Mouse (Mus musculus) lung, embryonic 16.5 days (tissue): ENCODE results near the gene Mrgprd. TPM values are rescaled to one million over a fixed set of nuclear protein-coding genes. Genes with fewer than 3 reads are reported as not detected.

Source experiments
- ATAC-seq: fragments of 200-750 bp; cut with Nextera tagmentation; 2 replicates; pipeline ENCODE4 v1.8.0; 2017; ENCODE audit warnings: low read depth, mild to moderate bottlenecking, moderate library complexity
- H3K27ac ChIP-seq: fragments of 300-500 bp; sonication (generic); 2 replicates; pipeline ENCODE4 v1.5.1; 2014; ENCODE audit warnings: mild to moderate bottlenecking, control low read depth, low read length
- H3K27me3 ChIP-seq: fragments of 300-500 bp; sonication (generic); 2 replicates; pipeline ENCODE4 v1.6.1; 2014; ENCODE audit warnings: low read depth, low read length, mixed read lengths; ENCODE audit not compliant: control insufficient read depth, insufficient read depth
- H3K36me3 ChIP-seq: fragments of 300-500 bp; sonication (generic); 2 replicates; pipeline ENCODE4 v1.6.1; 2014; ENCODE audit warnings: low read length; ENCODE audit not compliant: control insufficient read depth, insufficient read depth
- H3K4me1 ChIP-seq: fragments of 300-500 bp; sonication (generic); replicated peaks from 2 replicates; pipeline ENCODE4 v1.6.1; 2014; ENCODE audit warnings: low read length, mixed read lengths; ENCODE audit not compliant: control insufficient read depth, insufficient read depth
- H3K4me2 ChIP-seq: fragments of 300-500 bp; sonication (generic); 2 replicates; pipeline ENCODE4 v1.6.1; 2014; ENCODE audit warnings: low read depth, low read length, control low read depth
- H3K4me3 ChIP-seq: fragments of 300-500 bp; sonication (generic); 2 replicates; pipeline ENCODE4 v1.5.1; 2014; ENCODE audit warnings: mild to moderate bottlenecking, low read length, control low read depth
- H3K9ac ChIP-seq: fragments of 300-500 bp; sonication (generic); 2 replicates; pipeline ENCODE4 v1.6.1; 2014; ENCODE audit warnings: low read length, control low read depth
- H3K9me3 ChIP-seq: fragments of 300-500 bp; sonication (generic); 2 replicates; pipeline ENCODE4 v1.6.1; 2016; ENCODE audit warnings: low read length; ENCODE audit not compliant: control insufficient read depth
- WGBS: fragments of 180-500 bp; shearing (Covaris S2); extraction: QIAGEN DNeasy Blood & Tissue Kit; methylation state at CpG from one replicate; pipeline ENCODE4 v1.1.7; 2014; 5-methylcytosine and 5-hydroxymethylcytosine counted together
- polyA plus RNA-seq: library from polyadenylated mRNA; unstranded; fragments of >200 nt; fragmentation: Nextera tagmentation; extraction: Ambion mirVana; gene quantifications from 2 replicates; pipeline ENCODE4 v1.2.1, GENCODE M21; 2015

Gene Mrgprd
- polyA plus RNA-seq, 1 experiment from 2014 or later: not detected

- Histone ChIP-seq H3K27me3 (no peaks in the 10 kb centered on the region), H3K4me2 (no peak overlapping the region), H3K4me1 (peaks cover 13% of the 10 kb centered on the region), H3K4me3 (no peak overlapping the region), H3K9me3 (no peaks in the 10 kb centered on the region), H3K36me3 (no peaks in the 10 kb centered on the region), H3K9ac (0 out of 2 replicates have a peak overlapping the region, but pooled peaks have one; percentile 10), H3K27ac (no peak overlapping the region)
- ATAC-seq: no peak
Observed at GRCm38 (mm10) chr7:145301008-145301340, 13.7 kb upstream of the Mrgprd start.

- ATAC-seq: no peak
- H3K36me3 ChIP-seq: no peaks in the 10 kb centered on the region
- H3K9me3 ChIP-seq: no peaks in the 10 kb centered on the region
- no peak overlapping the region for H3K27ac ChIP-seq
- peaks cover 13% of the 10 kb centered on the region for H3K4me1 ChIP-seq
- no peak overlapping the region for H3K4me3 ChIP-seq
- H3K4me2 ChIP-seq: no peak overlapping the region
- no peaks in the 10 kb centered on the region for H3K27me3 ChIP-seq
- H3K9ac ChIP-seq: 0 out of 2 replicates have a peak overlapping the region, but pooled peaks have one; percentile 10
- WGBS: 75% methylated on average over 6 of the region's 6 CpGs
Observed at GRCm38 (mm10) chr7:145301341-145302005, 13.2 kb upstream of the Mrgprd start.

GRCm38 (mm10) chr7:145302488-145303285 is 11.9 kb upstream of the Mrgprd start:
- no peaks in the 10 kb centered on the region for H3K27me3 ChIP-seq
- ATAC-seq: peak; percentile 96
- H3K4me3 ChIP-seq: peak overlapping the region; percentile 25; the same call in 1 of the 2 replicates
- WGBS: 4% methylated on average over 20 of the region's 20 CpGs
- H3K36me3 ChIP-seq: no peaks in the 10 kb centered on the region
- peak overlapping the region; percentile 51 for H3K4me2 ChIP-seq
- no peaks in the 10 kb centered on the region for H3K9me3 ChIP-seq
- peak overlapping the region; percentile 56 for H3K9ac ChIP-seq
- H3K27ac ChIP-seq: peak overlapping the region; percentile 86
- H3K4me1 ChIP-seq: peaks cover 13% of the 10 kb centered on the region

- H3K4me3 ChIP-seq: no peak overlapping the region
- H3K36me3 ChIP-seq: no peaks in the 10 kb centered on the region
- no peak for ATAC-seq
- no peaks in the 10 kb centered on the region for H3K9me3 ChIP-seq
- no peaks in the 10 kb centered on the region for H3K27me3 ChIP-seq
- 78% methylated on average over 2 of the region's 2 CpGs for WGBS
- no peak overlapping the region for H3K27ac ChIP-seq
- no peak overlapping the region for H3K4me2 ChIP-seq
- H3K9ac ChIP-seq: no peak overlapping the region
- peaks cover 13% of the 10 kb centered on the region for H3K4me1 ChIP-seq
Observed at GRCm38 (mm10) chr7:145304153-145304552, 10.5 kb upstream of the Mrgprd start.

GRCm38 (mm10) chr7:145307636-145308035 is 7.0 kb upstream of the Mrgprd start:
- Histone ChIP-seq H3K9me3 (no peaks in the 10 kb centered on the region), H3K9ac (no peak overlapping the region), H3K27me3 (no peaks in the 10 kb centered on the region), H3K4me2 (no peak overlapping the region), H3K4me3 (no peak overlapping the region), H3K4me1 (peaks cover 11% of the 10 kb centered on the region), H3K27ac (no peak overlapping the region), H3K36me3 (no peaks in the 10 kb centered on the region)
- no peak for ATAC-seq
- WGBS: 83% methylated on average over 10 of the region's 10 CpGs

- WGBS: 67% methylated on average over 30 of the region's 30 CpGs
- Histone ChIP-seq H3K9me3 (no peaks in the 10 kb centered on the region), H3K36me3 (no peaks in the 10 kb centered on the region), H3K4me1 (peaks cover 6% of the 10 kb centered on the region), H3K27me3 (no peaks in the 10 kb centered on the region), H3K9ac (no peak overlapping the region), H3K27ac (no peak overlapping the region), H3K4me2 (no peak overlapping the region), H3K4me3 (no peak overlapping the region)
- ATAC-seq: no peak
Observed at GRCm38 (mm10) chr7:145308061-145308675, 6.5 kb upstream of the Mrgprd start.

- Histone ChIP-seq H3K27ac (no peak overlapping the region), H3K27me3 (no peaks in the 10 kb centered on the region), H3K36me3 (no peaks in the 10 kb centered on the region), H3K4me3 (no peak overlapping the region), H3K4me1 (peaks cover 3% of the 10 kb centered on the region; the same call in 1 of the 2 replicates), H3K9ac (no peak overlapping the region), H3K9me3 (no peaks in the 10 kb centered on the region), H3K4me2 (no peak overlapping the region)
- ATAC-seq: no peak
- 47% methylated on average over 4 of the region's 4 CpGs for WGBS
Observed at GRCm38 (mm10) chr7:145308866-145309265, 5.8 kb upstream of the Mrgprd start.

- Histone ChIP-seq H3K9ac (no peak overlapping the region), H3K9me3 (no peaks in the 10 kb centered on the region), H3K4me1 (peaks cover 3% of the 10 kb centered on the region; the same call in 1 of the 2 replicates), H3K27me3 (no peaks in the 10 kb centered on the region), H3K36me3 (no peaks in the 10 kb centered on the region), H3K4me3 (no peak overlapping the region), H3K4me2 (no peak overlapping the region), H3K27ac (no peak overlapping the region)
- ATAC-seq: peak; percentile 67; the same call in 1 of the 2 replicates
- WGBS: 85% methylated on average over 1 of the region's 1 CpGs
Observed at GRCm38 (mm10) chr7:145309877-145310276, 4.8 kb upstream of the Mrgprd start.

- Histone ChIP-seq H3K9ac (no peak overlapping the region), H3K4me3 (no peak overlapping the region), H3K27ac (no peak overlapping the region), H3K9me3 (no peaks in the 10 kb centered on the region), H3K4me2 (no peak overlapping the region), H3K36me3 (no peaks in the 10 kb centered on the region), H3K4me1 (peaks cover 3% of the 10 kb centered on the region; the same call in 1 of the 2 replicates), H3K27me3 (no peaks in the 10 kb centered on the region)
- 45% methylated on average over 5 of the region's 5 CpGs for WGBS
- ATAC-seq: no peak
Observed at GRCm38 (mm10) chr7:145310526-145310925, 4.1 kb upstream of the Mrgprd start.
